Mouse (Mus musculus) limb, embryonic 12.5 days (tissue): ENCODE results near the gene Fam102b. TPM values are rescaled to one million over a fixed set of nuclear protein-coding genes. Genes with fewer than 3 reads are reported as not detected.

Experiments
- ATAC-seq: fragments of 200-750 bp; cut with Nextera tagmentation; 2 replicates; pipeline ENCODE4 v1.8.0; 2017; ENCODE audit warnings: low read depth, moderate TSS enrichment; ENCODE audit not compliant: insufficient number of reproducible peaks, insufficient read depth, low FRiP score, low TSS enrichment
- H3K27ac ChIP-seq: fragments of 300-500 bp; sonication (generic); 2 replicates; pipeline ENCODE4 v1.5.1; 2016; ENCODE audit warnings: mild to moderate bottlenecking, moderate library complexity
- H3K27me3 ChIP-seq: fragments of 300-500 bp; sonication (generic); 2 replicates; pipeline ENCODE4 v1.6.1; 2016; ENCODE audit warnings: mild to moderate bottlenecking, moderate library complexity
- H3K36me3 ChIP-seq: fragments of 300-500 bp; sonication (generic); 2 replicates; pipeline ENCODE4 v1.6.1; 2016; ENCODE audit warnings: mild to moderate bottlenecking, moderate library complexity
- H3K4me1 ChIP-seq: fragments of 300-500 bp; sonication (generic); replicated peaks from 2 replicates; pipeline ENCODE4 v1.6.1; 2016
- H3K4me2 ChIP-seq: fragments of 300-500 bp; sonication (generic); 2 replicates; pipeline ENCODE4 v1.6.1; 2016; ENCODE audit warnings: mild to moderate bottlenecking, moderate library complexity
- H3K4me3 ChIP-seq: fragments of 300-500 bp; sonication (generic); replicated peaks from 2 replicates; pipeline ENCODE4 v1.5.1; 2016; ENCODE audit warnings: mild to moderate bottlenecking
- H3K9ac ChIP-seq: fragments of 300-500 bp; sonication (generic); replicated peaks from 2 replicates; pipeline ENCODE4 v1.6.1; 2016; ENCODE audit warnings: mild to moderate bottlenecking, moderate library complexity
- H3K9me3 ChIP-seq: fragments of 300-500 bp; sonication (generic); 2 replicates; pipeline ENCODE4 v1.6.1; 2016; ENCODE audit warnings: mild to moderate bottlenecking, moderate library complexity
- WGBS: fragments of 180-500 bp; shearing (Covaris S2); methylation state at CpG from one replicate; pipeline ENCODE4 v1.1.7; 2016; 5-methylcytosine and 5-hydroxymethylcytosine counted together
- polyA plus RNA-seq: library from polyadenylated mRNA; unstranded; fragments of >200 nt; fragmentation: Nextera tagmentation; extraction: Ambion mirVana; gene quantifications from 2 replicates; pipeline ENCODE4 v1.2.1, GENCODE M21; 2016

Gene Fam102b
- polyA plus RNA-seq, 1 experiment from 2014 or later: 9.6 TPM

DNA sequence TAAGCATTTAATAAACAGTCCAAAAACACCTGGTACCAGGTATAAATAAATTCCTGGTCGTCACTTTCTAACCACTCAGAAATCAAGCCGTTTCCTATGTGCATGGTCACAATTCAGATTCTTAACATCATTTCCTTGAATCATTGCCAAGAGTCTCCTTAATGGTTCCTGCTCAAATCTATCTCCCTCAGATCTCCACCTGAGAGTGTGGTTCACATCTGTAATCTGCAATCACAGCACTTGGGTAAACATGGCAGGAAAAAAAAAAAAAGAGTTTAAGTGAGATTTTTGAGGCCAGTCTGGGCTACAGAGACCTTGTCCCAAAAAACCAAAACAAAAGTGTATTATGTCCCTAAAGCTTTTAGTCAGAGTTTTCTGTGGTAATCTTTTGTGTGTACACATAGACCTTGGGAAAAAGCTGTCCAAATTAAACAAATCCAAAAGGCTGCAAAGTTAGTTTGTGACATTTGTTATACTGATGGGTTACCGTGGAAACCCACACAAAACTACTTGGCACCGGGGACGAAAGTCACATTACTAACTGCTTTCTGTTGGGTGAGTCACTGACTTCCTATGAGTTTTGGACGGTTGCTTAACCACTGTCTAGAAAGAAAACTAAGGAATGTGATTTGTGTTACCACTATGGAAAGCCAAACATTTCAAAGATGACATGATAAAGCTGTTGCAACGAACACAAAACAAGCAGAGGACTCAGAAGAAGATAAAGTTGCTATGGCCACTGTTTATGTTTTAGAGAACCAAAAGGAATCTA, 16.7 kb downstream of the Fam102b start:
- Histone ChIP-seq H3K9ac (no peak overlapping the region), H3K9me3 (no peaks in the 10 kb centered on the region), H3K36me3 (no peaks in the 10 kb centered on the region), H3K27ac (no peak overlapping the region), H3K4me3 (no peak overlapping the region), H3K4me1 (no peaks in the 10 kb centered on the region), H3K27me3 (no peaks in the 10 kb centered on the region), H3K4me2 (no peak overlapping the region)
- ATAC-seq: no peak
- WGBS: 72% methylated on average over 7 of the region's 7 CpGs

- WGBS: 85% methylated on average over 5 of the region's 5 CpGs
- Histone ChIP-seq H3K4me3 (no peak overlapping the region), H3K9me3 (no peaks in the 10 kb centered on the region), H3K4me2 (no peak overlapping the region), H3K36me3 (no peaks in the 10 kb centered on the region), H3K27me3 (no peaks in the 10 kb centered on the region), H3K4me1 (no peaks in the 10 kb centered on the region), H3K27ac (no peak overlapping the region), H3K9ac (no peak overlapping the region)
- ATAC-seq: no peak
Observed at GRCm38 (mm10) chr3:109008180-109008579, 19.2 kb downstream of the Fam102b start.

DNA sequence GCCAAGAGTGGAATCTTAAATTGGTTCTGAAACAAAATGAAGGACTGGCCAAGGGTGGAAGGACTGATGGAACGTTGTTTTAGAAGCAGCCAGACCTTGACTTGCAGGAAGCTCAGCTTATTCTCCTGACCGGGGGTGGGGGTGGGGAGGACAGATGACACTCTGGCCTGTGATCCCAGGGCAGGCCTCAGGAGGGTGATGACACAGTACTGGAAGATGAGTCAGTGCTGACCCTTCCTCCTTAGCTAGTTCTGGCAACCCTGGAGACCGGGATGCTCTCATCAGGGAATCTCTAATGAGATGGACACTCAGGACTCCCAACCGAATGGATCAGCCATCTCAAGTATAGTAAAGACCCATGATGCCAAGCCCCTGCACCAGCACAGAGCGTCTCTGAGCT, 21.6 kb downstream of the Fam102b start:
- H3K27me3 ChIP-seq: no peaks in the 10 kb centered on the region
- no peak overlapping the region for H3K27ac ChIP-seq
- 87% methylated on average over 5 of the region's 5 CpGs for WGBS
- no peak for ATAC-seq
- peaks cover 12% of the 10 kb centered on the region; the same call in 1 of the 2 replicates for H3K36me3 ChIP-seq
- H3K9ac ChIP-seq: no peak overlapping the region
- H3K4me1 ChIP-seq: no peaks in the 10 kb centered on the region
- H3K4me3 ChIP-seq: no peak overlapping the region
- H3K9me3 ChIP-seq: no peaks in the 10 kb centered on the region
- H3K4me2 ChIP-seq: no peak overlapping the region

GRCm38 (mm10) chr3:108999173-108999572, 28.2 kb downstream of the Fam102b start:
- Histone ChIP-seq H3K4me1 (no peaks in the 10 kb centered on the region), H3K4me2 (no peak overlapping the region), H3K9me3 (no peaks in the 10 kb centered on the region), H3K27me3 (no peaks in the 10 kb centered on the region), H3K9ac (no peak overlapping the region), H3K36me3 (peaks cover 18% of the 10 kb centered on the region; the same call in 1 of the 2 replicates), H3K4me3 (no peak overlapping the region), H3K27ac (no peak overlapping the region)
- 71% methylated on average over 1 of the region's 1 CpGs for WGBS
- ATAC-seq: no peak

- 68% methylated on average over 4 of the region's 4 CpGs for WGBS
- no peak overlapping the region for H3K9ac ChIP-seq
- no peak overlapping the region for H3K4me3 ChIP-seq
- H3K27ac ChIP-seq: no peak overlapping the region
- no peak overlapping the region for H3K4me2 ChIP-seq
- ATAC-seq: no peak
- no peaks in the 10 kb centered on the region for H3K27me3 ChIP-seq
- H3K4me1 ChIP-seq: no peaks in the 10 kb centered on the region
- H3K9me3 ChIP-seq: no peaks in the 10 kb centered on the region
- peaks cover 18% of the 10 kb centered on the region; the same call in 1 of the 2 replicates for H3K36me3 ChIP-seq
Observed at GRCm38 (mm10) chr3:108997762-108998161, 29.6 kb downstream of the Fam102b start.

GRCm38 (mm10) chr3:108997284-108997683, 30.1 kb downstream of the Fam102b start:
- Histone ChIP-seq H3K4me1 (no peaks in the 10 kb centered on the region), H3K4me2 (no peak overlapping the region), H3K9ac (no peak overlapping the region), H3K4me3 (no peak overlapping the region), H3K27me3 (no peaks in the 10 kb centered on the region), H3K27ac (no peak overlapping the region), H3K9me3 (no peaks in the 10 kb centered on the region), H3K36me3 (peaks cover 19% of the 10 kb centered on the region; the same call in 1 of the 2 replicates)
- ATAC-seq: no peak
- 81% methylated on average over 11 of the region's 11 CpGs for WGBS

- no peak overlapping the region for H3K4me2 ChIP-seq
- no peaks in the 10 kb centered on the region for H3K27me3 ChIP-seq
- no peak overlapping the region for H3K4me3 ChIP-seq
- WGBS: 76% methylated on average over 2 of the region's 2 CpGs
- no peak for ATAC-seq
- no peaks in the 10 kb centered on the region for H3K9me3 ChIP-seq
- H3K36me3 ChIP-seq: peaks cover 20% of the 10 kb centered on the region; the same call in 1 of the 2 replicates
- H3K9ac ChIP-seq: no peak overlapping the region
- no peak overlapping the region for H3K27ac ChIP-seq
- H3K4me1 ChIP-seq: no peaks in the 10 kb centered on the region
Observed at GRCm38 (mm10) chr3:108995379-108995778, 32.0 kb downstream of the Fam102b start.

DNA sequence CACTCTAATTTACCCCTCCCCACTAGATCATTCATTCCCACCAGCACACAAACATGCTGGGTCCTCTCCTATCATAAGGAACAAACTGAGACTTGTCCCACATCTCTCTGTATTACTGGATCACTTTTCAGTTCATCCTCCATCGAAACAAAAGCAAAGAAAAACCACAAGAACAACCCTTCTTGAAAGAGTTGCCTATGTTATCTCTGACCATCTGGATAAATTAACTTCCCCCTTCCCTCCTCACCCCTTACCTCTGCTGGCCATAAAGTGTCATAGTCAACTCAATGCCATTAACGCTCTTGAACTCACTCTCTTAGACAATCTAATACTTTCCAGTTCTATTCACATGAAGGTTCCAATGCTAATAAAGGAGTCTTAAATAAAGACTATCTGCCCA, 32.9 kb downstream of the Fam102b start:
- Histone ChIP-seq H3K9me3 (no peaks in the 10 kb centered on the region), H3K27ac (no peak overlapping the region), H3K4me3 (no peak overlapping the region), H3K4me2 (no peak overlapping the region), H3K27me3 (no peaks in the 10 kb centered on the region), H3K9ac (no peak overlapping the region), H3K36me3 (peaks cover 26% of the 10 kb centered on the region), H3K4me1 (no peaks in the 10 kb centered on the region)
- no peak for ATAC-seq
- 86% methylated on average over 2 of the region's 2 CpGs for WGBS

DNA sequence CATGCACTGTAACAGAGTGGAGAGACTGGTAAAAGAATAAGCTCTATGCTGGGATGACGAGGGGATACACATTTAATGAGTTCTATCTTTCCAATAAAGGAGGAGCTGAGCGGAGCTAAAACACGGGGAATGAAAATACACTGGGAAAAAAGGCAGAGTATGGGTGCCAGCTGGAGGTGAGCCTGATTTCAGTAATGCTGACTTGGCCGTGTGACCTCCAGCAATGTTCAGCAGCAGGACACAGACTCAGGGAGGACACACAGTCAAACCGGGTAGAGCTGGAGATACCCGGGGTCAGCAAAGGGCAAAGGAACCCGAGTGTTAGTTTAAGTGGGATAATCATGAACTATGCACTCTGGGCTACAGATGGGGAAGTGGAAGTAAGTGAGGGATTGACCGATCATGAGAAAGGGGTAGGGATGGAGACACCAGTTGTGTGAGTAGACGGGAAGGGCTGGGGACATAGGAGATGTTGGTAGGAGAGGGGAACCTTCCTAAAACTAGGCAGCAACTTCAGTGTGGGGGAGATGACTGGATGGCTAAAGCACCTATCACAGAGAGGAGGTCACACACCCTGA, 37.3 kb downstream of the Fam102b start:
- H3K9ac ChIP-seq: no peak overlapping the region
- H3K27me3 ChIP-seq: no peaks in the 10 kb centered on the region
- no peak overlapping the region for H3K27ac ChIP-seq
- no peak for ATAC-seq
- no peak overlapping the region for H3K4me3 ChIP-seq
- H3K36me3 ChIP-seq: peaks cover 35% of the 10 kb centered on the region
- WGBS: 84% methylated on average over 9 of the region's 9 CpGs
- H3K4me1 ChIP-seq: no peaks in the 10 kb centered on the region
- no peak overlapping the region for H3K4me2 ChIP-seq
- H3K9me3 ChIP-seq: no peaks in the 10 kb centered on the region

GRCm38 (mm10) chr3:108987009-108987659, 40.3 kb downstream of the Fam102b start:
- no peak overlapping the region for H3K27ac ChIP-seq
- no peak overlapping the region for H3K9ac ChIP-seq
- no peaks in the 10 kb centered on the region for H3K27me3 ChIP-seq
- H3K4me2 ChIP-seq: no peak overlapping the region
- no peaks in the 10 kb centered on the region for H3K9me3 ChIP-seq
- 86% methylated on average over 12 of the region's 12 CpGs for WGBS
- peaks cover 30% of the 10 kb centered on the region for H3K36me3 ChIP-seq
- ATAC-seq: no peak
- no peak overlapping the region for H3K4me3 ChIP-seq
- no peaks in the 10 kb centered on the region for H3K4me1 ChIP-seq

GRCm38 (mm10) chr3:108986534-108986933, 40.9 kb downstream of the Fam102b start:
- H3K4me1 ChIP-seq: no peaks in the 10 kb centered on the region
- no peak overlapping the region for H3K27ac ChIP-seq
- H3K9me3 ChIP-seq: no peaks in the 10 kb centered on the region
- no peak overlapping the region for H3K9ac ChIP-seq
- no peak overlapping the region for H3K4me2 ChIP-seq
- ATAC-seq: no peak
- peaks cover 24% of the 10 kb centered on the region for H3K36me3 ChIP-seq
- 85% methylated on average over 1 of the region's 1 CpGs for WGBS
- no peaks in the 10 kb centered on the region for H3K27me3 ChIP-seq
- H3K4me3 ChIP-seq: no peak overlapping the region
